Comparison of ENCODE assay signal across 9 mouse cellular contexts in the genomic region with DNA sequence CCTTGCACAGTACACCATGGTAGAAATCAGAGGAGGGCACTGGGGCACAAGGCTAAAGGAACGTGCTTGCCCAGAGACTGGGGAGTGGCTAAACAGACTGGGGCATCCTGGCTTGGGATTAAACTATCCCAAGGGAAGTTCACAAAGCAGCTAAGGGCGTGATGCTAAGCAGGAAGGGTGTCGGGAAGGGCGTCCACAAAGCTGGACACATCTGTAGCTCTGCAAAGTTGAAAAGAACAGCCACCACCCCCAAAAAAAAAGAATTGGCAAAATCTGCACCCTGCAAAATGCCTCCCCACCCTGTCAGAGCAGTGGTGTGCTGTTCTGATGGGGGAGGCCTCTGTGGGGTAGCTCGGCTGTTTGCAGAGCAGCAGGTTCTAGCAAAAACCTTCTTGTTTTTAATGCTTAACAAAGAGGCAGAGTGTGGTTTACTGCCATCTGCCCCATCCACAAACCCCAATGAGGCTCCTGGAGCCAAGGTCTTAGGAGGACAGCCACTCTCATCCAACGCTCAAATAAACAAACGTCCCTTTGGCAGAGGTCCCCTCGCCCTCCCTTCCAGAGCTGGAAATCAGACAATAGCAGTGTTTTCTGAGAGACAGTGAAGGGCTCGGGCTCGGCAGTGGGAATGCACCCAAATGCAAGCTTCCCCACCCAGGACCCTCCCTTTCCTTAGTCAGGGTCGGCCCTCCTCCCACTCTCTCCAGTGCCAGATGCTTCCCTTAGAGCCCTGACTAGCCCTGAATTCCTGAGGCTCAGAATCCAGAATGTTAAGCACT. TPM values are rescaled to one million over a fixed set of nuclear protein-coding genes. Genes with fewer than 3 reads are reported as not detected.
DNase-seq lines count a peak whose midpoint lies in the region; ATAC-seq and TF ChIP-seq lines count a peak whose summit lies in the region.
"Had no signal": no experiment of that assay in that cellular context is flagged by ENCODE, and none has a peak within 500 bp of the region (broad histone marks: within the 10 kb centered on the region; RNA-seq: fewer than 3 reads in every experiment).

No protein-coding gene starts in this region.

- ATAC-seq in forebrain, embryonic 13.5 days, result peak; percentile 76
- ATAC-seq in midbrain, embryonic 13.5 days, result peak; percentile 66
- ATAC-seq in erythroblast, adult 5-6 weeks (replicated peaks; ENCODE audit: low FRiP score, poor library complexity, severe bottlenecking), result no peak

- 40% methylated on average over 11 of the region's 11 CpGs for WGBS in forebrain, embryonic 13.5 days
- 44% methylated on average over 11 of the region's 11 CpGs for WGBS in midbrain, embryonic 13.5 days

- H3K4me1 ChIP-seq in E14TG2a.4 (replicated peaks; ENCODE audit: low read depth, low read length), result peaks cover 60% of the 10 kb centered on the region
- H3K4me1 ChIP-seq in forebrain, embryonic 13.5 days, result peaks cover 23% of the 10 kb centered on the region
- H3K4me1 ChIP-seq in midbrain, embryonic 13.5 days (replicated peaks), result peaks cover 20% of the 10 kb centered on the region

- H3K27ac ChIP-seq in forebrain, embryonic 13.5 days, result peak overlapping the region; percentile 78
- peak overlapping the region; percentile 74 for H3K27ac ChIP-seq in midbrain, embryonic 13.5 days

- DNase-seq in Muller cell, postnatal 12 days (ENCODE audit: inconsistent ontology term), result peak; percentile 98
- DNase-seq in heart, postnatal 25 days (ENCODE audit: low spot score), result peak; percentile 84
- DNase-seq in layer of hippocampus, adult 8-10 months (ENCODE audit: low spot score in 2 of 2), result peak; percentile 60 to 72
- DNase-seq in B cell, adult 2 months, result no peak

- H3K27me3 ChIP-seq in E14TG2a.4 (ENCODE audit: insufficient read depth, low read length), result no peaks in the 10 kb centered on the region
- no peaks in the 10 kb centered on the region for H3K27me3 ChIP-seq in forebrain, embryonic 13.5 days
- H3K27me3 ChIP-seq in midbrain, embryonic 13.5 days, result no peaks in the 10 kb centered on the region

- H3K4me3 ChIP-seq in E14TG2a.4 (replicated peaks; ENCODE audit: low read length), result peak overlapping the region; percentile 72
- no peak overlapping the region for H3K4me3 ChIP-seq in forebrain, embryonic 13.5 days
- H3K4me3 ChIP-seq in midbrain, embryonic 13.5 days (replicated peaks), result no peak overlapping the region

- H3K9me3 ChIP-seq in E14TG2a.4 (ENCODE audit: low read length), result no peaks in the 10 kb centered on the region
- no peaks in the 10 kb centered on the region for H3K9me3 ChIP-seq in forebrain, embryonic 13.5 days (replicated peaks)
- H3K9me3 ChIP-seq in midbrain, embryonic 13.5 days, result no peaks in the 10 kb centered on the region

- no peak for TF ChIP-seq CTCF in E14TG2a.4 (conservative IDR thresholded peaks at IDR 0.05; ENCODE audit: low read length)

- H3K4me2 ChIP-seq in forebrain, embryonic 13.5 days, result peak overlapping the region; percentile 25; the same call in 1 of the 2 replicates
- no peak overlapping the region for H3K4me2 ChIP-seq in midbrain, embryonic 13.5 days (replicated peaks)

- intact Hi-C loops in heart, postnatal 25 days (cut with DNase I), result loop anchor here (1.0 kb wide), 1 partner anchor 29 kb away; no protein-coding TSS in a partner anchor

- H3K9ac ChIP-seq in forebrain, embryonic 13.5 days, result peak overlapping the region; percentile 45; the same call in 1 of the 2 replicates
- 0 out of 2 replicates have a peak overlapping the region, but pooled peaks have one; percentile 15 for H3K9ac ChIP-seq in midbrain, embryonic 13.5 days (replicated peaks)

- H3K36me3 ChIP-seq in E14TG2a.4 (ENCODE audit: insufficient read depth, low read length), result peaks cover 4% of the 10 kb centered on the region; the same call in 1 of the 2 replicates
- H3K36me3 ChIP-seq in forebrain, embryonic 13.5 days (ENCODE audit: poor library complexity, severe bottlenecking), result no peaks in the 10 kb centered on the region
- H3K36me3 ChIP-seq in midbrain, embryonic 13.5 days, result no peaks in the 10 kb centered on the region

RNA-seq across cellular contexts. Expression of a gene that starts 12.2 kb away (rescaled TPM):
- 4.3 and 5.1 TPM in 2 replicates for polyA plus RNA-seq in forebrain, embryonic 13.5 days (2015; fragmentation: Nextera tagmentation; extraction: Ambion mirVana)
- 10 to 100 TPM; 21.3 to 26.1 TPM for total RNA-seq in heart, postnatal 25 days (2021)
- total RNA-seq in layer of hippocampus, adult 8-10 months (2022), result 10 to 100 TPM; 56.0 to 66.0 (median 61.1) TPM
- polyA plus RNA-seq in midbrain, embryonic 13.5 days (2015; fragmentation: Nextera tagmentation; extraction: Ambion mirVana), result 2.4 and 2.7 TPM in 2 replicates
- 0.42 and 1.2 TPM in 2 replicates for total RNA-seq in erythroblast, adult 5-6 weeks (2015; ENCODE audit: low replicate concordance)
- total RNA-seq in erythroblast, adult 5-6 weeks (2017; ENCODE audit: low replicate concordance), result 0.28 and 0.85 TPM in 2 replicates

RNA-seq across cellular contexts. Expression of a gene that starts 17.9 kb away (rescaled TPM):
- not detected in 2 replicates for polyA plus RNA-seq in forebrain, embryonic 13.5 days (2015; fragmentation: Nextera tagmentation; extraction: Ambion mirVana)
- not detected for total RNA-seq in heart, postnatal 25 days (2021)
- not detected for total RNA-seq in layer of hippocampus, adult 8-10 months (2022)
- not detected in 2 replicates for polyA plus RNA-seq in midbrain, embryonic 13.5 days (2015; fragmentation: Nextera tagmentation; extraction: Ambion mirVana)
- not detected in 2 replicates for total RNA-seq in erythroblast, adult 5-6 weeks (2015; ENCODE audit: low replicate concordance)
- total RNA-seq in erythroblast, adult 5-6 weeks (2017; ENCODE audit: low replicate concordance), result not detected in 2 replicates
- total RNA-seq: common myeloid progenitor, adult 5-6 weeks had no signal

Comparison
In these comparisons a context has a peak if more than half of its experiments do, and no peak if none do; other contexts are left out.
1. DNase-seq: peak in Muller cell, postnatal 12 days (single experiment), heart, postnatal 25 days (single experiment) and layer of hippocampus, adult 8-10 months (2 of 2); none in B cell, adult 2 months (0 of 2).
2. RNA of a gene that starts 12.2 kb away (total RNA-seq): 56.0 to 66.0 TPM in layer of hippocampus, adult 8-10 months and 21.3 to 26.1 TPM in heart, postnatal 25 days; 0.28 to 1.2 TPM in erythroblast, adult 5-6 weeks; every median in the first group is over 10 times any median in the second.